Mouse (Mus musculus) liver, adult 2 months (tissue): ENCODE data around the gene Sbno2.

Experiments used
- CTCF ChIP-seq: fragments of 200-500 bp; IDR thresholded peaks from 2 replicates; pipeline ENCODE4 v1.5.1; 2011; ENCODE audit warnings: low read depth, low read length, control low read depth
- POLR2A ChIP-seq: fragments of 200-500 bp; IDR thresholded peaks from 2 replicates; pipeline ENCODE4 v1.6.1; 2011; ENCODE audit warnings: low read length, control low read depth; ENCODE audit not compliant: insufficient read depth; ENCODE audit errors: extremely low read depth

GRCm38 (mm10) chr10:80055364-80055763 is 50.0 kb downstream of the Sbno2 start:
- TF ChIP-seq POLR2A (no peak), CTCF (no peak)
